Mouse (Mus musculus) brain, embryonic 18.5 days (tissue): ENCODE data around the gene Gm42421.
A peak's percentile ranks its signal among the peaks of the same experiment; 100 is the strongest.

Source experiments
- DNase-seq: peaks from one replicate; pipeline ENCODE4 v3.0.0-alpha.2; 2012; ENCODE audit warnings: low read depth, low spot score

Gm42421 gene

GRCm38 (mm10) chr5:143936156-143936555 lies 8.2 kb downstream of the Gm42421 start:
- no peak for DNase-seq

- no peak for DNase-seq
Observed at GRCm38 (mm10) chr5:143941588-143941987, 13.6 kb downstream of the Gm42421 start.

- DNase-seq = peak; percentile 81
Observed at GRCm38 (mm10) chr5:143943231-143944125, 15.5 kb downstream of the Gm42421 start.

- no peak for DNase-seq
Observed at GRCm38 (mm10) chr5:143948361-143948760, 20.4 kb downstream of the Gm42421 start.

GRCm38 (mm10) chr5:143950016-143950415 lies 22.0 kb downstream of the Gm42421 start:
- no peak for DNase-seq

GRCm38 (mm10) chr5:143957101-143957500 lies 29.1 kb downstream of the Gm42421 start:
- DNase-seq = no peak

- DNase-seq = no peak
Observed at GRCm38 (mm10) chr5:143959551-143959950, 31.6 kb downstream of the Gm42421 start.

- no peak for DNase-seq
Observed at GRCm38 (mm10) chr5:143961176-143961575, 33.2 kb downstream of the Gm42421 start.

- DNase-seq = no peak
Observed at GRCm38 (mm10) chr5:143965586-143966345, 37.8 kb downstream of the Gm42421 start.

- DNase-seq = no peak
Observed at GRCm38 (mm10) chr5:143966671-143967070, 38.7 kb downstream of the Gm42421 start.

- DNase-seq = no peak
Observed at GRCm38 (mm10) chr5:143972628-143973027, 44.7 kb downstream of the Gm42421 start.

- peak; percentile 12 for DNase-seq
Observed at GRCm38 (mm10) chr5:143974931-143975630, 47.1 kb downstream of the Gm42421 start.

GRCm38 (mm10) chr5:143975631-143975933 lies 47.6 kb downstream of the Gm42421 start:
- DNase-seq = no peak

GRCm38 (mm10) chr5:143976232-143976631 lies 48.3 kb downstream of the Gm42421 start:
- no peak for DNase-seq

GRCm38 (mm10) chr5:143976726-143977431 lies 48.9 kb downstream of the Gm42421 start:
- DNase-seq = no peak

GRCm38 (mm10) chr5:143980858-143981257 lies 52.9 kb downstream of the Gm42421 start:
- no peak for DNase-seq

- DNase-seq = no peak
Observed at GRCm38 (mm10) chr5:143982361-143982760, 54.4 kb downstream of the Gm42421 start.

- no peak for DNase-seq
Observed at GRCm38 (mm10) chr5:143985381-143985780, 57.4 kb downstream of the Gm42421 start.
